Mouse (Mus musculus) kidney, adult 2 months (tissue): ENCODE measurements at regions not wholly inside any gene's neighbourhood (a gene's known extent, or its start where the extent isn't known, plus 50 kb on each side); places are given as distances from the start of the nearest gene placed in this dataset.

Source experiments
- CTCF ChIP-seq: fragments of 200-500 bp; conservative IDR thresholded peaks from 2 replicates; pipeline ENCODE4 v1.5.1; 2011; ENCODE audit warnings: low read depth, mild to moderate bottlenecking, control low read depth, low read length, moderate library complexity, mixed read lengths; ENCODE audit not compliant: insufficient read depth, insufficient read length
- POLR2A ChIP-seq: fragments of 200-500 bp; IDR thresholded peaks from one replicate; pipeline ENCODE4 v1.6.1; 2011; ENCODE audit warnings: low read depth, low read length, control low read depth

DNA sequence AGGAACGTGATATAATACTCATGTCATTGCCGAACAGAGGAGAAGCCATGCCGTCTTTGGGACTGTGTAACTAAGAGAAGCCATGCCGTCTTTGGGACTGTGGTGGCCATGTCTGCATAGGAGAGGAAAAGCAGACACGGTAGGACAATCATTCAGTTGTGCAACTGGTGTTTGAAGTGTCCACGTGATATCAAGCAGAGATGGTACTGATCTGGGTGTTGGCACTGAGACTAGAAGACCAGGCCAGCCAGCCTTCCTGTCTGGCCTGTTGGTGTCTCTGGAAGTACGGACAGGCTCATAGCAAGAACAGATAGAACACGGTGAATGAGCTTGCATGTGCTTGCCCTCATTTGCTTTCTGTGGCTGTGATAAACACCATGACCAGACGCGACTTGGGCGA, 175.7 kb downstream of the Slc38a4 start:
- TF ChIP-seq CTCF = no peak
- no peak for TF ChIP-seq POLR2A
